Mouse (Mus musculus): Measurements from ENCODE around the gene Itprip.

- TF ChIP-seq POLR2A (IDR thresholded peaks at IDR 0.05; ENCODE audit: borderline replicate concordance, control insufficient read depth, low read depth, low read length), result no peak
- no peak for TF ChIP-seq CTCF (IDR thresholded peaks at IDR 0.05; ENCODE audit: control insufficient read depth, insufficient read depth, low read length)
Measured at GRCm38 (mm10) chr19:47927032-47927431, 7.9 kb upstream of the Itprip start.
